Mouse (Mus musculus): ENCODE data around the gene Dhtkd1.

GRCm38 (mm10) chr2:5943071-5943470, 479 bp upstream of the Dhtkd1 start:
- TF ChIP-seq GATA1 (IDR thresholded peaks at IDR 0.05; ENCODE audit: low read length): no peak
- TF ChIP-seq TAL1 (IDR thresholded peaks at IDR 0.05; ENCODE audit: low read length): no peak

Data from erythroblast, embryonic 14.5 days (primary cell).